Comparison of ENCODE assay signal across 8 mouse cellular contexts in genomic region chr5:120679676-120680555, GRCm38 (mm10). TPM values are rescaled to one million over a fixed set of nuclear protein-coding genes. Genes with fewer than 3 reads are reported as not detected.
DNase-seq lines count a peak whose midpoint lies in the region; ATAC-seq and TF ChIP-seq lines count a peak whose summit lies in the region.

No protein-coding gene starts in this region.

- 2% methylated on average over 23 of the region's 24 CpGs for WGBS in forebrain, embryonic 13.5 days
- 5% methylated on average over 24 of the region's 24 CpGs for WGBS in liver, embryonic 13.5 days (ENCODE audit: insufficient replicate concordance)
- WGBS in neural tube, embryonic 13.5 days = under 1% methylated on average over 24 of the region's 24 CpGs
- 45% methylated on average over 24 of the region's 24 CpGs for WGBS in thymus, adult 2 months

- peak; percentile 32 for ATAC-seq in CD4-positive, CD25-positive, alpha-beta regulatory T cell, adult 4 months
- peak; percentile 88 for ATAC-seq in forebrain, embryonic 13.5 days
- ATAC-seq in liver, embryonic 13.5 days (ENCODE audit: low read depth) = peak; percentile 51
- ATAC-seq in neural tube, embryonic 13.5 days (ENCODE audit: low read depth) = peak; percentile 91

- peak; percentile 33 for DNase-seq in c-Kit-positive CD71-negative TER-119-negative erythroid progenitor cells, embryonic 14.5 days (ENCODE audit: low read depth)
- peak; percentile 74 to 82 for DNase-seq in heart, postnatal 14 days
- DNase-seq in kidney, postnatal 36 days = peak; percentile 81 to 82
- DNase-seq in liver, embryonic 13.5 days = peak; percentile 16
- DNase-seq in thymus, adult 2 months = peak; percentile 48

- peak overlapping the region; percentile 87 for H3K27ac ChIP-seq in forebrain, embryonic 13.5 days
- H3K27ac ChIP-seq in liver, embryonic 13.5 days = no peak overlapping the region
- H3K27ac ChIP-seq in neural tube, embryonic 13.5 days (replicated peaks) = peak overlapping the region; percentile 92
- H3K27ac ChIP-seq in thymus, adult 2 months (ENCODE audit: control insufficient read depth, insufficient read depth, low read length) = no peak overlapping the region

- H3K27me3 ChIP-seq in forebrain, embryonic 13.5 days = peaks cover 33% of the 10 kb centered on the region
- H3K27me3 ChIP-seq in liver, embryonic 13.5 days = peaks cover 58% of the 10 kb centered on the region
- H3K27me3 ChIP-seq in neural tube, embryonic 13.5 days = peaks cover 38% of the 10 kb centered on the region
- H3K27me3 ChIP-seq in thymus, adult 2 months (ENCODE audit: control insufficient read depth, insufficient read depth, low read length) = no peaks in the 10 kb centered on the region

- 0 out of 2 replicates have a peak, but pooled peaks have one; percentile 33 for TF ChIP-seq CTCF in thymus, adult 2 months (IDR thresholded peaks at IDR 0.05; ENCODE audit: borderline replicate concordance, control insufficient read depth, extremely low read depth, insufficient read depth, low read length, poor library complexity)

- H3K9ac ChIP-seq in forebrain, embryonic 13.5 days = peak overlapping the region; percentile 51
- H3K9ac ChIP-seq in liver, embryonic 13.5 days = no peak overlapping the region
- peak overlapping the region; percentile 67 for H3K9ac ChIP-seq in neural tube, embryonic 13.5 days

- peak overlapping the region; percentile 59 for H3K4me2 ChIP-seq in forebrain, embryonic 13.5 days
- H3K4me2 ChIP-seq in liver, embryonic 13.5 days = peak overlapping the region; percentile 32; the same call in 1 of the 2 replicates
- peak overlapping the region; percentile 56 for H3K4me2 ChIP-seq in neural tube, embryonic 13.5 days

- no peaks in the 10 kb centered on the region for H3K9me3 ChIP-seq in forebrain, embryonic 13.5 days (replicated peaks)
- H3K9me3 ChIP-seq in liver, embryonic 13.5 days (replicated peaks) = no peaks in the 10 kb centered on the region
- no peaks in the 10 kb centered on the region for H3K9me3 ChIP-seq in neural tube, embryonic 13.5 days

- peaks cover 16% of the 10 kb centered on the region for H3K36me3 ChIP-seq in forebrain, embryonic 13.5 days (ENCODE audit: poor library complexity, severe bottlenecking)
- H3K36me3 ChIP-seq in liver, embryonic 13.5 days = no peaks in the 10 kb centered on the region
- H3K36me3 ChIP-seq in neural tube, embryonic 13.5 days = peaks cover 32% of the 10 kb centered on the region
- H3K36me3 ChIP-seq in thymus, adult 2 months (ENCODE audit: control insufficient read depth, insufficient read depth, low read length) = no peaks in the 10 kb centered on the region

- H3K4me3 ChIP-seq in forebrain, embryonic 13.5 days = peak overlapping the region; percentile 27
- no peak overlapping the region for H3K4me3 ChIP-seq in liver, embryonic 13.5 days (replicated peaks)
- H3K4me3 ChIP-seq in neural tube, embryonic 13.5 days = peak overlapping the region; percentile 28
- no peak overlapping the region for H3K4me3 ChIP-seq in thymus, adult 2 months (ENCODE audit: control insufficient read depth, insufficient read depth, low read length)

- peaks cover 30% of the 10 kb centered on the region for H3K4me1 ChIP-seq in forebrain, embryonic 13.5 days
- H3K4me1 ChIP-seq in liver, embryonic 13.5 days (replicated peaks) = no peaks in the 10 kb centered on the region
- H3K4me1 ChIP-seq in neural tube, embryonic 13.5 days (replicated peaks) = peaks cover 17% of the 10 kb centered on the region
- peaks cover 33% of the 10 kb centered on the region for H3K4me1 ChIP-seq in thymus, adult 2 months (replicated peaks; ENCODE audit: control insufficient read depth, insufficient read depth, low read length)

- intact Hi-C loops in heart, postnatal 14 days (cut with DNase I) = loop anchor here (2.0 to 10.0 kb wide), 2 partner anchors 67 to 175 kb away; partner anchors contain the start of gene Plbd2

- TF ChIP-seq POLR2A in thymus, adult 2 months (IDR thresholded peaks at IDR 0.05; ENCODE audit: control insufficient read depth, extremely low read depth, insufficient read depth, low read length, poor library complexity) = no peak

RNA-seq across cellular contexts. Expression of gene Rasal1, which starts 31.3 kb away (rescaled TPM):
- 10 to 100 TPM in 1 of 2 experiments, 1 to 10 TPM in 1; 7.2 to 15.4 TPM for polyA plus RNA-seq in CD4-positive, CD25-positive, alpha-beta regulatory T cell, adult 4 months (2017; shearing (Covaris generic))
- 0.27 and 0.79 TPM in 2 replicates for polyA plus RNA-seq in forebrain, embryonic 13.5 days (2015; fragmentation: Nextera tagmentation; extraction: Ambion mirVana)
- total RNA-seq in heart, postnatal 14 days (2021) = under 1 TPM in 1 of 2 experiments, not detected in 1; 0.59 TPM
- 0.18 and 0.22 TPM in 2 replicates for polyA plus RNA-seq in liver, embryonic 13.5 days (2015; fragmentation: Nextera tagmentation; extraction: Ambion mirVana)
- polyA plus RNA-seq in neural tube, embryonic 13.5 days (2015; fragmentation: Nextera tagmentation; extraction: Ambion mirVana) = 0.31 TPM in 1 of 2 replicates, not detected in the other
- polyA plus RNA-seq in thymus, adult 2 months (2012; rRNA removed) = 27.7 and 28.0 TPM in 2 replicates

RNA-seq across cellular contexts. Expression of gene Dtx1, which starts 31.8 kb away (rescaled TPM):
- 10 to 100 TPM; 33.4 to 47.7 TPM for polyA plus RNA-seq in CD4-positive, CD25-positive, alpha-beta regulatory T cell, adult 4 months (2017; shearing (Covaris generic))
- polyA plus RNA-seq in forebrain, embryonic 13.5 days (2015; fragmentation: Nextera tagmentation; extraction: Ambion mirVana) = 17.9 and 18.1 TPM in 2 replicates
- 1 to 10 TPM; 1.3 to 3.1 TPM for total RNA-seq in heart, postnatal 14 days (2021)
- 0.21 and 0.53 TPM in 2 replicates for polyA plus RNA-seq in liver, embryonic 13.5 days (2015; fragmentation: Nextera tagmentation; extraction: Ambion mirVana)
- 37.3 and 39.6 TPM in 2 replicates for polyA plus RNA-seq in neural tube, embryonic 13.5 days (2015; fragmentation: Nextera tagmentation; extraction: Ambion mirVana)
- 60.6 and 66.6 TPM in 2 replicates for polyA plus RNA-seq in thymus, adult 2 months (2012; rRNA removed)

RNA-seq across cellular contexts. Expression of gene Cfap73, which starts 45.9 kb away (rescaled TPM):
- not detected for polyA plus RNA-seq in CD4-positive, CD25-positive, alpha-beta regulatory T cell, adult 4 months (2017; shearing (Covaris generic))
- 0.65 TPM in 1 of 2 replicates, not detected in the other for polyA plus RNA-seq in forebrain, embryonic 13.5 days (2015; fragmentation: Nextera tagmentation; extraction: Ambion mirVana)
- not detected for total RNA-seq in heart, postnatal 14 days (2021)
- polyA plus RNA-seq in liver, embryonic 13.5 days (2015; fragmentation: Nextera tagmentation; extraction: Ambion mirVana) = not detected in 2 replicates
- not detected in 2 replicates for polyA plus RNA-seq in neural tube, embryonic 13.5 days (2015; fragmentation: Nextera tagmentation; extraction: Ambion mirVana)
- polyA plus RNA-seq in thymus, adult 2 months (2012; rRNA removed) = 0.15 and 0.33 TPM in 2 replicates

Comparison
In these comparisons a context has a peak if more than half of its experiments do, and no peak if none do; other contexts are left out.
1. ATAC-seq: peak in every context shown above with its lines; median percentile 91 in neural tube, embryonic 13.5 days; 88 in forebrain, embryonic 13.5 days; 51 in liver, embryonic 13.5 days; 32 in CD4-positive, CD25-positive, alpha-beta regulatory T cell, adult 4 months.
2. DNase-seq: peak in every context shown above with its lines; median percentile 82 in kidney, postnatal 36 days; 78 in heart, postnatal 14 days; 48 in thymus, adult 2 months; 33 in c-Kit-positive CD71-negative TER-119-negative erythroid progenitor cells, embryonic 14.5 days; 16 in liver, embryonic 13.5 days.
3. H3K27ac ChIP-seq: peak in forebrain, embryonic 13.5 days (single experiment) and neural tube, embryonic 13.5 days (single experiment); none in liver, embryonic 13.5 days (single experiment) and thymus, adult 2 months (single experiment).
4. H3K4me3 ChIP-seq: peak in forebrain, embryonic 13.5 days (single experiment) and neural tube, embryonic 13.5 days (single experiment); none in liver, embryonic 13.5 days (single experiment) and thymus, adult 2 months (single experiment).
5. RNA of gene Dtx1, which starts 31.8 kb away (polyA plus RNA-seq): 60.6 to 66.6 TPM in thymus, adult 2 months, 33.4 to 47.7 TPM in CD4-positive, CD25-positive, alpha-beta regulatory T cell, adult 4 months, 37.3 to 39.6 TPM in neural tube, embryonic 13.5 days and 17.9 to 18.1 TPM in forebrain, embryonic 13.5 days; 0.21 to 0.53 TPM in liver, embryonic 13.5 days; every median in the first group is over 10 times any median in the second.
6. Peak in every context shown above with its lines, with median percentiles within 50 percentile points of each other: H3K4me2 ChIP-seq.